Mouse (Mus musculus) myocyte (in vitro differentiated cells): ENCODE results near the gene Glrx5.

Source experiments
- MAX ChIP-seq: IDR thresholded peaks from one replicate; pipeline ENCODE4 v1.6.1; 2011; ENCODE audit warnings: low read depth, mild to moderate bottlenecking, control low read depth
- POLR2A ChIP-seq: IDR thresholded peaks from one replicate; pipeline ENCODE4 v1.6.1; 2011; ENCODE audit warnings: low read depth, mild to moderate bottlenecking, control low read depth, moderate library complexity; ENCODE audit not compliant: insufficient read length
- SRF ChIP-seq: IDR thresholded peaks from one replicate; pipeline ENCODE4 v1.6.1; 2011; ENCODE audit warnings: low read depth; ENCODE audit not compliant: control insufficient read depth, insufficient read length

GRCm38 (mm10) chr12:105048301-105048863, 15.9 kb downstream of the Glrx5 start:
- TF ChIP-seq MAX (no peak), SRF (no peak), POLR2A (no peak)
